Mouse (Mus musculus) olfactory bulb, adult 2 months (tissue): ENCODE data around the gene Negr1.

ENCODE experiments used
- CTCF ChIP-seq: fragments of 200-500 bp; IDR thresholded peaks from 2 replicates; pipeline ENCODE4 v1.5.1; 2012; ENCODE audit warnings: low read depth, mild to moderate bottlenecking, low read length, moderate library complexity; ENCODE audit not compliant: insufficient read depth
- POLR2A ChIP-seq: fragments of 200-500 bp; IDR thresholded peaks from 2 replicates; pipeline ENCODE4 v1.6.1; 2012; ENCODE audit warnings: mild to moderate bottlenecking, low read depth, low read length, moderate library complexity; ENCODE audit not compliant: insufficient read depth

DNA sequence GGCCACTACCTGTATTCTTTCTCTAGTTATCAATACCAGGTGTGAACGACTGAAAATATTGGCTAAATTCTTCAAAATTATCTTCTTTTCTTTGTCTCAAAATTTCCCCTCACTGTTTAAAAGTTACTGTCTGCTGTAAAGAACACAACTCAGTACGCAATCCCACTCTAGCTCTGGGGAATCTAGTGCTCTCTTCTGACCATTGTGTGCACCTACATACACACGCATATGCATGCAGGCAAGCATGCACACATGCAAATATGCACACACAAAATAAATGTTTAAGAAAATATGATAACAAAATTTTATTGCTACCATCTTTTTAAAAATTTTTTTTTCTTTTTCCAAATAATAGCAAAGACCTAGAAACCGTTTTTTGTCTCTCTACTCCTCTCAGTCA is 628.2 kb downstream of the Negr1 start:
- TF ChIP-seq CTCF (no peak), POLR2A (no peak)
